Mouse (Mus musculus) G1E (cell line): ENCODE measurements around the gene Gm10392.

Experiments
- CTCF ChIP-seq: IDR thresholded peaks from 2 replicates; pipeline ENCODE4 v1.5.1; 2012; ENCODE audit warnings: low read depth, low read length, inconsistent platforms, mixed read lengths
- GATA1 ChIP-seq: IDR thresholded peaks from 2 replicates; pipeline ENCODE4 v1.6.1; 2012; ENCODE audit warnings: borderline replicate concordance, low read length, inconsistent platforms, mixed read lengths
- GATA2 ChIP-seq: IDR thresholded peaks from 2 replicates; pipeline ENCODE4 v1.6.1; 2012; ENCODE audit warnings: low read depth, low read length, inconsistent platforms, borderline replicate concordance
- POLR2AphosphoS5 ChIP-seq: IDR thresholded peaks from 2 replicates; pipeline ENCODE4 v1.6.1; 2012; ENCODE audit warnings: low read depth, low read length, inconsistent platforms; ENCODE audit not compliant: insufficient replicate concordance
- TAL1 ChIP-seq: conservative IDR thresholded peaks from 2 replicates; pipeline ENCODE4 v1.6.1; 2012; ENCODE audit warnings: low read depth, low read length, inconsistent platforms, mixed read lengths

GRCm38 (mm10) chr11:77494782-77495181, 24.2 kb downstream of the Gm10392 start:
- TF ChIP-seq CTCF = no peak
- no peak for TF ChIP-seq TAL1
- no peak for TF ChIP-seq GATA2
- no peak for TF ChIP-seq POLR2AphosphoS5
- TF ChIP-seq GATA1 = no peak
